Mouse (Mus musculus) limb, embryonic 11.5 days (tissue): Measurements from ENCODE around the gene Ephb3. TPM values are rescaled to one million over a fixed set of nuclear protein-coding genes. Genes with fewer than 3 reads are reported as not detected.

Source experiments
- ATAC-seq: fragments of 200-750 bp; cut with Nextera tagmentation; 2 replicates; pipeline ENCODE4 v1.8.0; 2017; ENCODE audit warnings: low read depth; ENCODE audit not compliant: insufficient number of reproducible peaks, low FRiP score, low TSS enrichment
- DNase-seq: peaks from one replicate; pipeline ENCODE4 v3.0.0-alpha.2; 2015; ENCODE audit warnings: low spot score
- H3K27ac ChIP-seq: fragments of 300-500 bp; sonication (generic); replicated peaks from 2 replicates; pipeline ENCODE4 v1.5.1; 2014; ENCODE audit warnings: low read depth, mild to moderate bottlenecking, low read length
- H3K27me3 ChIP-seq: fragments of 300-500 bp; sonication (generic); 2 replicates; pipeline ENCODE4 v1.6.1; 2014; ENCODE audit warnings: mild to moderate bottlenecking, low read length, mixed read lengths; ENCODE audit not compliant: control insufficient read depth, insufficient read depth
- H3K36me3 ChIP-seq: fragments of 300-500 bp; sonication (generic); 2 replicates; pipeline ENCODE4 v1.6.1; 2014; ENCODE audit warnings: mild to moderate bottlenecking, low read length, moderate library complexity, mixed read lengths; ENCODE audit not compliant: control insufficient read depth, insufficient read depth
- H3K4me1 ChIP-seq: fragments of 300-500 bp; sonication (generic); 2 replicates; pipeline ENCODE4 v1.6.1; 2014; ENCODE audit warnings: low read length, mixed read lengths; ENCODE audit not compliant: control insufficient read depth, insufficient read depth
- H3K4me2 ChIP-seq: fragments of 300-500 bp; sonication (generic); 2 replicates; pipeline ENCODE4 v1.6.1; 2014; ENCODE audit warnings: low read depth, mild to moderate bottlenecking, moderate library complexity; ENCODE audit not compliant: severe bottlenecking
- H3K4me3 ChIP-seq: fragments of 300-500 bp; sonication (generic); 2 replicates; pipeline ENCODE4 v1.5.1; 2014; ENCODE audit warnings: low read depth, low read length
- H3K9ac ChIP-seq: fragments of 300-500 bp; sonication (generic); 2 replicates; pipeline ENCODE4 v1.6.1; 2014; ENCODE audit warnings: mild to moderate bottlenecking, low read length
- H3K9me3 ChIP-seq: fragments of 300-500 bp; sonication (generic); 2 replicates; pipeline ENCODE4 v1.6.1; 2016; ENCODE audit warnings: low read length; ENCODE audit not compliant: control insufficient read depth
- WGBS: fragments of 180-500 bp; shearing (Covaris S2); extraction: QIAGEN DNeasy Blood & Tissue Kit; methylation state at CpG from one replicate; pipeline ENCODE4 v1.1.7; 2014; 5-methylcytosine and 5-hydroxymethylcytosine counted together
- polyA plus RNA-seq: library from polyadenylated mRNA; unstranded; fragments of >200 nt; fragmentation: Nextera tagmentation; extraction: Ambion mirVana; gene quantifications from 2 replicates; pipeline ENCODE4 v1.2.1, GENCODE M21; 2014

Ephb3 gene
- polyA plus RNA-seq, 1 experiment from 2014 or later: 33.1 TPM

GRCm38 (mm10) chr16:21184697-21185096, 19.9 kb upstream of the Ephb3 start:
- H3K9me3 ChIP-seq: no peaks in the 10 kb centered on the region
- no peak overlapping the region for H3K4me2 ChIP-seq
- H3K27me3 ChIP-seq: no peaks in the 10 kb centered on the region
- ATAC-seq: no peak
- H3K36me3 ChIP-seq: no peaks in the 10 kb centered on the region
- H3K9ac ChIP-seq: no peak overlapping the region
- no peak overlapping the region for H3K4me3 ChIP-seq
- DNase-seq: no peak
- no peak overlapping the region for H3K27ac ChIP-seq
- H3K4me1 ChIP-seq: no peaks in the 10 kb centered on the region

- no peaks in the 10 kb centered on the region for H3K9me3 ChIP-seq
- no peaks in the 10 kb centered on the region for H3K36me3 ChIP-seq
- 40% methylated on average over 7 of the region's 7 CpGs for WGBS
- H3K27me3 ChIP-seq: no peaks in the 10 kb centered on the region
- no peak overlapping the region for H3K9ac ChIP-seq
- no peak for DNase-seq
- H3K4me1 ChIP-seq: peaks cover 4% of the 10 kb centered on the region
- H3K4me3 ChIP-seq: no peak overlapping the region
- no peak overlapping the region for H3K27ac ChIP-seq
- no peak for ATAC-seq
- H3K4me2 ChIP-seq: no peak overlapping the region
Observed at GRCm38 (mm10) chr16:21187568-21187967, 17.0 kb upstream of the Ephb3 start.

DNA sequence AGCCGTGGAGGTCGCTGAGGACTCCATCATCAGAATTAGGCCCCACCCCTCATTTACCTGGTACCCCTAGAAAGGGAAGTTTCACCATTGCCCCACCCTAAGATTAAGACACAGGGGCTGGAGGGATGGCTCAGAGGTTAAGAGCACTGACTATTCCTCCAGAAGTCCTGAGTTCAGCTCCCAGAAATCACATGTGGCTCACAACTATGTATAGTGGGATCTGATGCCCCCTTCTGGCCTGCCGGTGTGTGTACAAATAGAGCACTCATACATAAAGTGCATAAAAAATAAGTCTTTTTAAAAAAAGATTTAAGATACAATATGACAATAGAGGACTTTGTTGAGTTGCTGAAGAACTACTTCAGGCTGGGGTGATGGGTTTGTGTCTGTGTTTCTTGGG, 16.2 kb upstream of the Ephb3 start:
- H3K4me3 ChIP-seq: no peak overlapping the region
- ATAC-seq (no peak), DNase-seq (no peak)
- peaks cover 4% of the 10 kb centered on the region for H3K4me1 ChIP-seq
- no peaks in the 10 kb centered on the region for H3K27me3 ChIP-seq
- WGBS: 80% methylated on average over 3 of the region's 3 CpGs
- H3K27ac ChIP-seq: no peak overlapping the region
- no peak overlapping the region for H3K9ac ChIP-seq
- no peaks in the 10 kb centered on the region for H3K36me3 ChIP-seq
- H3K9me3 ChIP-seq: no peaks in the 10 kb centered on the region
- H3K4me2 ChIP-seq: no peak overlapping the region

GRCm38 (mm10) chr16:21191569-21191968, 13.0 kb upstream of the Ephb3 start:
- H3K27ac ChIP-seq: no peak overlapping the region; the same call in 1 of the 2 replicates
- no peak overlapping the region for H3K4me2 ChIP-seq
- DNase-seq (peak; percentile 73), ATAC-seq (peak; percentile 75; the same call in 1 of the 2 replicates)
- WGBS: 31% methylated on average over 14 of the region's 14 CpGs
- H3K27me3 ChIP-seq: no peaks in the 10 kb centered on the region
- no peaks in the 10 kb centered on the region for H3K36me3 ChIP-seq
- H3K9ac ChIP-seq: no peak overlapping the region
- H3K4me3 ChIP-seq: no peak overlapping the region
- no peaks in the 10 kb centered on the region for H3K9me3 ChIP-seq
- peaks cover 4% of the 10 kb centered on the region for H3K4me1 ChIP-seq

- ATAC-seq (peak; percentile 60; the same call in 1 of the 2 replicates), DNase-seq (peak; percentile 56)
- Histone ChIP-seq H3K36me3 (no peaks in the 10 kb centered on the region), H3K4me1 (peaks cover 4% of the 10 kb centered on the region), H3K9ac (no peak overlapping the region), H3K27me3 (no peaks in the 10 kb centered on the region), H3K4me2 (no peak overlapping the region), H3K9me3 (no peaks in the 10 kb centered on the region), H3K27ac (no peak overlapping the region), H3K4me3 (no peak overlapping the region)
- WGBS: 41% methylated on average over 7 of the region's 7 CpGs
Observed at GRCm38 (mm10) chr16:21192509-21193354, 11.8 kb upstream of the Ephb3 start.

GRCm38 (mm10) chr16:21194182-21194581, 10.4 kb upstream of the Ephb3 start:
- 87% methylated on average over 12 of the region's 12 CpGs for WGBS
- H3K27me3 ChIP-seq: no peaks in the 10 kb centered on the region

DNA sequence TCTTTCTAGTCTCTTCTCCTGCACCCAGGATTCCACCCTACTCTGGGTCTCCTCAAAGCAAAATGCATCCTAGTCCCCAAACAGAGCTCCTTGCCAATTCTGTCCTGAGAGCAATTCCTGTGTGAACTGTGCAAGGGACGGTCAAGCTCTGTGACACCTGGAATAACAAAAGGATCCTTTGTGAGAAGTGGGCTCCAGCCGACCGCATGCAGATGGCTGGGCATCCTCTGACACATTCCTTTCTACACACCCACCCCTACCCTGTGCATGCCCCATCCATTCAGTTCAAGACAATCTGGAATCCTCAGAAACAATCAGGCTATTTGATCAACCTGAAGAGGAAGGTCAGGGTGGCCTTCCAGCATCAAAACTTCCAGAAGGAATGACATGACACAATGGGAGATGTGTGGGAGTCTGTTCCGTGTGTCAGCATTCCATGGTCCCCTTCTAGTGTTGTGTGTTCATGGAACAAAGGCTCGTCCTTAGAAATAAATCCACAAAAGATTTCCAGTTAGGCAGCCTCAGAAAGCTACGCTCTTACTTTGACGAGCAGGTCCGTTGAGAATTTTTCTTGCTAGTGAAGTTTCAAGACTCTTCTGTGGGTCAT, 9.2 kb upstream of the Ephb3 start:
- Histone ChIP-seq H3K4me3 (no peak overlapping the region), H3K9ac (no peak overlapping the region), H3K4me2 (no peak overlapping the region), H3K27ac (no peak overlapping the region), H3K27me3 (no peaks in the 10 kb centered on the region), H3K36me3 (no peaks in the 10 kb centered on the region), H3K9me3 (no peaks in the 10 kb centered on the region), H3K4me1 (peaks cover 4% of the 10 kb centered on the region)
- no peak for DNase-seq
- ATAC-seq: no peak
- 85% methylated on average over 8 of the region's 8 CpGs for WGBS

More at GRCm38 (mm10) chr16:21194182-21194581, 10.4 kb upstream of the Ephb3 start:
- Histone ChIP-seq H3K27ac (no peak overlapping the region), H3K4me1 (peaks cover 4% of the 10 kb centered on the region), H3K4me2 (no peak overlapping the region), H3K9ac (no peak overlapping the region), H3K36me3 (no peaks in the 10 kb centered on the region), H3K9me3 (no peaks in the 10 kb centered on the region), H3K4me3 (no peak overlapping the region)
- DNase-seq (no peak), ATAC-seq (no peak)

DNA sequence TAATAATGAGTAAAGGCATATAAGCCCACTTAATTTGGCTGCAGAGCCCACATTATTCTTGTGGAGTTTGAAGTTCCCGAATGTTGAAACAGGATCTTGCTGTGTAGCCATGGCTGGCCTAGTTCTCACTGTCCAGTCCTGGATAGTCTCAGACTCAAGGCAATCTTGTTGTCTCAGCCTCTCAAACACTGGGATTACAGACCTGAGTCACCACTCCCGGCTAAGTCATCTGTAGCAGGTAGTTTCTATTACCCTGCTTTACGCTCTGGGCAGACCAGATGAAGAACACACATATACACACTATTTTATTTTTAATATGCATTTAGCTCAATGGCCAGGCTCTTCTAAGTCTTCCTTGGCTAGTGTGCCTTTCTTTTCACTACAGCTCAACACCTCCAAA, 8.0 kb upstream of the Ephb3 start:
- WGBS: 90% methylated on average over 3 of the region's 3 CpGs
- Histone ChIP-seq H3K9ac (no peak overlapping the region), H3K4me1 (no peaks in the 10 kb centered on the region; the same call in 1 of the 2 replicates), H3K4me3 (no peak overlapping the region), H3K27ac (no peak overlapping the region), H3K9me3 (no peaks in the 10 kb centered on the region), H3K36me3 (no peaks in the 10 kb centered on the region), H3K4me2 (no peak overlapping the region), H3K27me3 (no peaks in the 10 kb centered on the region)
- ATAC-seq (no peak), DNase-seq (no peak)
